Mouse (Mus musculus): ENCODE measurements around the gene Rbms3.

DNA sequence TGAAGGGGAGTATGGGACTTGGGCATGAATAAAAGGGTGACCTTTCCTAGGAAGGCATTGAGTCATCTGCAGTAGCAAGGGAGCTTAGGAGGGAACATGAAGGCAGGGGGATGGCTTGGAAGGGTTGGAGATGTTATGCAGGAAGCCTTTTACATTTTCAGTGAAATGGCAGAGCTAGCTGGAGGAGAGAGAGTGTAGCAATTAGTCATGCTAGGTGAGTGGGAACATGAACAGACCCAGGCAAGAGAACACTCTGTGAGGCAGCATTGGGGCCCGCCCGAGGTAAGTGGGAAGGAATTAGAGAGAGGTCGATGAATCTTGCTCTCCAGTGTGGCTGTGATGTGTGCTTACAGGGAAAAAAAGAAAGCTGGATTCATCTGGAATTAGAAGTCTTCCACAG, 477.8 kb downstream of the Rbms3 start:
- TF ChIP-seq CTCF (conservative IDR thresholded peaks at IDR 0.05; ENCODE audit: insufficient read depth, insufficient read length, low read depth, low read length) (no peak), POLR2A (IDR thresholded peaks at IDR 0.05; ENCODE audit: low read depth, low read length) (no peak)
